Mouse (Mus musculus) embryonic fibroblast, embryonic 13.5 days (primary cell): ENCODE results near the gene Oas3.

Source experiments
- CTCF ChIP-seq: IDR thresholded peaks from 2 replicates; pipeline ENCODE4 v1.5.1; 2011; ENCODE audit warnings: mild to moderate bottlenecking, control low read depth, low read length, moderate library complexity, borderline replicate concordance; ENCODE audit not compliant: insufficient read depth
- POLR2A ChIP-seq: IDR thresholded peaks from 2 replicates; pipeline ENCODE4 v1.6.1; 2011; ENCODE audit warnings: low read depth, mild to moderate bottlenecking, control low read depth, low read length, moderate library complexity

DNA sequence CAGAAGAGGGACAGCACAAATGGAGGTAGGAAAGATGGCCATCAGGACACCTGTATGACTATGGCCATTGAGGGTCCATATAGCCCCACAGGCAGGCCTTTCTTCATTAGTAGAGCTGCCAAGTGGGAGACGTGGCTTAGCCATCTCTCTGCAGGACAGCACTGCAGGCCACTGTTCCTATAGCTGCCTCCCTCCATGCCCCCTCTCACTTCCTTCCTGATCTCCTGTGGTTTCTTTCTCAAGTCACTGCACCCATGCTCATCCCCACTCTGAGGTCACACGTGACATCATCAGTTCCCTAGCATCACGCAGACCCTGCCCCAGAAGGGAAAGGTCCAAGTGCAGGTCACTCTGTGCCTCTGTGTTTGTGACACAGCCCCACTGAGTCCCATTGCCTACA lies 9.6 kb upstream of the Oas3 start:
- TF ChIP-seq CTCF (no peak), POLR2A (no peak)
